Mouse (Mus musculus) left cerebral cortex, postnatal 10 days (tissue): ENCODE data around the gene Cdc34b. TPM values are rescaled to one million over a fixed set of nuclear protein-coding genes. Genes with fewer than 3 reads are reported as not detected.

Experiments
- total RNA-seq, 2 experiments: library from RNA; stranded (reverse); gene quantifications; 2 replicates each; pipeline ENCODE4 v1.2.3; 2021

The Cdc34b gene
- total RNA-seq, 2 experiments from 2014 or later, result 0.28 TPM; not detected in 1

Other genes with a start within 250 kb of the Cdc34b start
- gene Epn3, start 241.8 kb upstream of the Cdc34b start, total RNA-seq, result 1 to 10 TPM; 1.6 to 1.8 TPM
- 1 to 10 TPM; 1.4 to 1.6 TPM for gene Mycbpap, start 220.0 kb upstream of the Cdc34b start, total RNA-seq
- 10 to 100 TPM; 15.9 to 18.7 TPM for gene Rsad1, start 192.5 kb upstream of the Cdc34b start, total RNA-seq
- gene Chad, start 176.7 kb upstream of the Cdc34b start, total RNA-seq, result under 1 TPM; 0.26 to 0.49 TPM
- 10 to 100 TPM; 13.8 to 16.3 TPM for gene Acsf2, start 139.9 kb upstream of the Cdc34b start, total RNA-seq
- 10 to 100 TPM; 91.5 to 94.8 TPM for gene Lrrc59, start 112.0 kb upstream of the Cdc34b start, total RNA-seq
- gene Mrpl27, start 88.0 kb upstream of the Cdc34b start, total RNA-seq, result 10 to 100 TPM; 59.6 to 60.8 TPM
- gene Eme1, start 87.8 kb upstream of the Cdc34b start, total RNA-seq, result under 1 TPM; 0.28 to 0.86 TPM
- gene Xylt2, start 64.3 kb upstream of the Cdc34b start, total RNA-seq, result 10 to 100 TPM; 21.8 to 25.7 TPM
- not detected for gene Gm11541, start 37.3 kb upstream of the Cdc34b start, total RNA-seq
- gene Tmem92, start 40.9 kb downstream of the Cdc34b start, total RNA-seq, result under 1 TPM; 0.21 to 0.61 TPM
- 10 to 100 TPM; 53.2 to 64.0 TPM for gene Col1a1, start 194.4 kb downstream of the Cdc34b start, total RNA-seq
- not detected for gene Hils1, start 225.8 kb downstream of the Cdc34b start, total RNA-seq
- gene Sgca, start 234.5 kb downstream of the Cdc34b start, total RNA-seq, result under 1 TPM in 1 of 2 experiments, not detected in 1; 0.41 TPM
- 100 to 1,000 TPM; 388 to 414 TPM for gene Ppp1r9b, start 249.3 kb downstream of the Cdc34b start, total RNA-seq